Mouse (Mus musculus) layer of hippocampus, postnatal 14 days (tissue): ENCODE data around the gene Fgd5. TPM values are rescaled to one million over a fixed set of nuclear protein-coding genes. Genes with fewer than 3 reads are reported as not detected.

Experiments used
- DNase-seq, 2 experiments: peaks; one replicate each; pipeline ENCODE4 v3.0.0; 2021 to 2022; ENCODE audit warnings: low spot score in 2 of 2, mixed read lengths in 1 of 2
- total RNA-seq, 2 experiments: library from RNA; stranded (reverse); gene quantifications; 2 replicates each; pipeline ENCODE4 v1.2.3; 2021

The Fgd5 gene
- total RNA-seq, 2 experiments from 2014 or later = 7.3 to 8.5 TPM

GRCm38 (mm10) chr6:92004137-92004805 is 25.6 kb downstream of the Fgd5 start:
- no peak for DNase-seq

GRCm38 (mm10) chr6:92004806-92005205 is 26.1 kb downstream of the Fgd5 start:
- no peak for DNase-seq

GRCm38 (mm10) chr6:92010895-92011294 is 32.2 kb downstream of the Fgd5 start:
- peak in 1 of 2 experiments; percentile 8 for DNase-seq

DNA sequence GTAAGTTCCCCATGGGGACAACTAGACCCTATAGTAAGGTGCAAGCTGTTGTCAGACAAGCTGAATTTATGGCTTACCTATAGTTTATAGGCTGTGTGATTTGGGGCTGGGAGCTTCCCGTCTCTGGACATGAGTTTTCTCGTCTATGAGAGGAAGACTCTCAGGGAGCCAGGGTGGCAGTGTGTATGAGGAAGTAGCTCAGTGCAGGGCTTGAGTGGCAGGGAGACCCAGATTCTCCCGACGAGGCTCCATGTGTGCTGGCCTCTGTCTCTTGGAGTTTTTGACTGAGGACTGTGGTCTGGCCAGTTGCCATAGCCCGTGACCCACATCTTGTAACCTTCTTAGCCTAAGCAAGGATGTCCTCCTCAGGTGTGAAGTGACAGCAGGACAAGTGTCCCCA is 33.7 kb downstream of the Fgd5 start:
- no peak for DNase-seq

DNA sequence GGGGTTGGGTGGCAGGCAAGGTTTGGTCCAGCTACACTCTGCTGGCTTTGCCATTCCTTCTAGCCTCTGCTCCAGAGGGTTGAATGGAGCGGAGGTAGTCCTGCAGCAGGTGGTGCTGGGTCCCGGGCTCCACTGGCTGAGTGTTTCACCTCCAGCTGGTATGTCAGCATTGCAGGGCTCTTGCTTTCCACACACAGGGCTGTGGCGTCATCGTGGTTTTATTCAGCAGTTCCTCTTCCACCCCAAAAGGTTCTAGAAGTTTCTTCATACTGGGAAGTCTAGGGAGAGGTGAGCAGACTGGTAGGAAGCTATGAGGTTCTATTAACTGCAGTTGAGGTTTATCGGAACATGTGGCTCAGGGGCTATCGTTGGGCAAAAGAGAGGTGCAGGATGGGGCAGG is 34.4 kb downstream of the Fgd5 start:
- DNase-seq = no peak

- no peak for DNase-seq
These were observed 34.9 kb downstream of the Fgd5 start for GRCm38 (mm10) chr6:92013620-92014019.

DNA sequence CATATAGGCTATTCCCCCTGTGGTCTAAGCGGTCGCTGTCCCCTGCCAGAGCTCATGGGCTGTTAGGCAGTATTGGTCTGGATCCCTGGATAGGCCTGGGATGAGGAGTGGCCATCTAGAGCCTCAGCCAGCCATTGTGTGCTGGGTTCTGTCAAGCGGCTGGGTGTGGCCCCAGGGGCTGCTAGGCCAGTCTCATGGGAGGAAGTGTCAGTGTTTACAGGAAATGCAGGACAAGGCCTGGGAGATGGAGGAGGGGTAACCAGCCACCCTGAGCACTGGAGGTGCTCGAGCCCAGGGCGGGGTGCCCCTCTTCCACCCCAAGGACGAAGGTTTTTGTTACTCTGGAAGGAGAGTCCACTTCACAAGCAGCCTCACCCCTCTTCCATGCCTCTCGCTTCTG is 36.3 kb downstream of the Fgd5 start:
- DNase-seq = no peak

DNA sequence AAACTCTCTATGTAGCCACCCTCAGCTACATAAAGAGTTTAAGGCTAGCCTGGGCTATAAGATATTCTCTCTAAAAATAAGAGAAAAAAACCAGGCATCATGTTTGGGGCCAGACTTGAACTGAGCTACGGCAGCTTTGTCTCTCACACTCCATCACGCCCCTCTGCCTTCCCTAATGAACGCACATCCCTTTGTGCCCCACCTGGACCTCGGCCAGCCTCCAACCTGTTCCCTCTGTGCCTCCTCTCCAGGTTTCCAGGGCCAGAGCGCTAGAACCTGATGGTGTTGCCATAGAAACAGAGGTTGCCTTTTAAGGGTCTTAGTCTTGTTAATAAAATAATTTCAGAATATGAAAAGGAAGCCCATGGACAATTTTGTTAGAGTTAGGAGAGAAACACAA is 37.2 kb downstream of the Fgd5 start:
- no peak for DNase-seq

DNA sequence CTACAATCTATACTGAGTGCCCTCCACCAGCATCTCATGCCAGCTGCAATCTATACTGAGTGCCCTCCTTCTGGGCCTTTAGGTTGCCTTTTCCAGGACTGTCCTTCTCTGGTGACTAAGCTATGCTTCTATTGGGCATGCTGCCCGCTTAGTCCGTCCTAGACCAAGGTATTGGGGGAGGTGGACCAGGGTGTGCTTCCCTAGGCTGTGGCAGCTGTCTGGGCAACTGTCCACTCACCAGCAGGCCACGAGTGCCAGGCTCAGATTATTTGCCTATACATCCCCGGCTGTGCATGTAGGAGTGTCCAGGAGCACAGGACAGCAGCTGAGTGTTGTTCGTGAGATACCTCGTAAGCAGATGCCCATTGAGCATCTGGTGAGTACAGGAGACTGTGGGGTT is 38.1 kb downstream of the Fgd5 start:
- DNase-seq = no peak

GRCm38 (mm10) chr6:92018421-92018820 is 39.7 kb downstream of the Fgd5 start:
- no peak for DNase-seq

DNA sequence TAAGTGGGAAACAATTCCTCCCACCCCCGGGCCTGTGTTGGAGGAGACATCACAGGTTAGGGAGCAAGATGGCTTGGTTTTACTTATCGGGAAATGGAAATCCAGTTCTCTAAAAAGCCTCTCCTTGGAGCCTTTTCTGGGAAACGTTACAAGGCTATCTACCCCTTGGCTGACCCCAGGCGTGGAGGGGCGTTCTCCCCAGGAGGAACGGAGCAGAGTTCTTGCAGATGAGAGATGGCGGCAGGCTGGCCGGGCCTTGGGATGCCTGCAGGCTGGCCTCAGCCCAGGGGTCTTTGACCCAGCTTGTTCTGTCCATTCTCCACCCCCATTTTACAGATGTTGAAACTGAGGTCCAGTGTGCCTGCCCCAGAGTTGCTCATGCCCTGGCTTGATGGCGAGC is 42.4 kb downstream of the Fgd5 start:
- DNase-seq = no peak

DNA sequence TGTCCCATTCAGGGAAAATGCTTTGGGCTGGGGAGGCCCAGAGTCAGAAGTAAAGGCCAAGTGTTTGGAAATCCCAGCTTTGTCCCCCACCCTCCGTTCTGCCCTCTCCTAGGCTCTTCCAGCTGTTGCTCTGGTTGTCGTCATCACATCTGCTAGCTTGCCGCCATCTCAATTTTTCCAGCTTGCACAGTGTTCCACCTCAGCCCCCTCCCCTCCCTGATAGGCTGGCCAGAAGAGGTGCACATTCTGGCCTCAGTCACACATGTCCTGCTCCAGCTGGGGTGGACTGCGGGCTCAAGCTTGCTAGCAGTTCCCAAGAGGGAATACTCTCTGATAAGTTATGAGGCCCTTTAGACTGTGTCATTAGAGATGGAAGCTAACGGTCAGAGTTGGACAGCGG is 42.8 kb downstream of the Fgd5 start:
- no peak for DNase-seq

DNA sequence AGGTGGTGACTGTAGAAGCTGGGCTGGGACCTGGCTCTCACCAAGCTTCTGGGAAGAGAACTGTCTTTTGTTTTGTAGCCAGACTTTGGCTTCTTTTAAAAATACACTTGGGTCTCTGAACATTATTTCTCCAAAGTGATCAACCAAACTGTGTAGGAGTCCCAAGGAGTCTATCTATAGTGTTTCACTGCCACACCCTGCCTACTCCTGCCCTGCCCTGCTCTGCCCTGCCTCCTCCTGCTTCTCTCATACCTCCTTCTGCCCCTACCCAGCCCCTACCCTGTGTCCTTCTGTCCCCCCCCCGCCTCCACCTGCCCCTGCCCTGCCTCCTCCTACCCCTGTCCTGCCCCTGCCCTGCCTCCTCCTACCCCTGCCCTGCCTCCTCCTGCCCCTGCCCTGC is 46.6 kb downstream of the Fgd5 start:
- no peak for DNase-seq

- DNase-seq = no peak
These were observed 48.7 kb downstream of the Fgd5 start for GRCm38 (mm10) chr6:92027379-92027778.

GRCm38 (mm10) chr6:92030646-92031045 is 52.0 kb downstream of the Fgd5 start:
- no peak for DNase-seq

DNA sequence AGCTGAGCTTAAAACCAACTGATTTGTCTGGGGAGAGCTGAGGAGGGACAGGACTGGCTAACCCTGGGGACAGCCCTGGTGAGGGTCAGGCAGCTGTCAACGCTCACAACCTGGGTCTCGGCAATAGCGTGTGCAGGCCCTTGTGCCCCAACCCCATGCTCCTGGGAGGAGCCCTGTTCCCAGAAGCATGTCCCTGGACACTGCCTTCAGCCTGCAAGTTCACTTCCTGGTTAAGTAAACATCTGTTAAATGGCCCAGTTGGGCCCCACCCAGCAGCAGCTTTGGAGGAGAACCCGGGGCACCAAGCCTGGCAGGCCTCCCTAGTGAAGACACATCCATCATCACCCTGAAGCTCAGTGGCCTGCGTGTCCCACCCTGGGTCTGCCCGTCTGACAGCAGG is 56.0 kb downstream of the Fgd5 start:
- DNase-seq = no peak

- DNase-seq = peak; percentile 12 to 15
These were observed 57.7 kb downstream of the Fgd5 start for GRCm38 (mm10) chr6:92036372-92036771.

- DNase-seq = no peak
These were observed 59.5 kb downstream of the Fgd5 start for GRCm38 (mm10) chr6:92038158-92038557.

- DNase-seq = no peak
These were observed 62.6 kb downstream of the Fgd5 start for GRCm38 (mm10) chr6:92041271-92041670.

GRCm38 (mm10) chr6:92042055-92042454 is 63.4 kb downstream of the Fgd5 start:
- DNase-seq = no peak

GRCm38 (mm10) chr6:92042850-92043249 is 64.2 kb downstream of the Fgd5 start:
- DNase-seq = no peak

GRCm38 (mm10) chr6:92057768-92058167 is 79.1 kb downstream of the Fgd5 start:
- no peak for DNase-seq

GRCm38 (mm10) chr6:92061725-92062124 is 83.0 kb downstream of the Fgd5 start:
- DNase-seq = no peak

GRCm38 (mm10) chr6:92063452-92063851 is 84.8 kb downstream of the Fgd5 start:
- no peak for DNase-seq
